Mouse (Mus musculus) ovary, postnatal 14 days (tissue): ENCODE data around the gene Wdr38.
A peak's percentile ranks its signal among the peaks of the same experiment; 100 is the strongest.
"Not testable (repeated sequence)": the region's sequence is repeated elsewhere in the genome, so short reads cannot be mapped to it uniquely, and the experiment has no call there.

ENCODE experiments used
- DNase-seq: peaks from one replicate; pipeline ENCODE4 v3.0.0; 2022; ENCODE audit warnings: low spot score

Gene Wdr38

DNA sequence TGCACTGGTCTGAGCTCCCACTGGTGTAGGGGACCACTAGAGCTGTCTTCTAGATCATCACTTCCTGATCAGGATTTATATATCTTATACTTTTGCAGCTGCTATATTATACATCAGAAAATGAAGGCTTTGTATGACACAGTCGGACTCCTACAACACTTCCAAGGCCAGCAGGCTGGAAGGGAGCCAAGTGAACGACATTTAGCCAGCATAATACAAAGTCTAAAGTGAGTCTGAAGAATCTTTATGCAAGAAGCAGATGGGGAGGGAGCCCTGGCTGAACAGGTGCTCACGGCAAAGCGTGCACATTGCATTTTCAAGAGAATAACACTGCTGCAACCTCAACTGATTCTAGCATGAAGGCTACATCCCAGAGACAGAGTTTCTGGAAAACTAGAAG lies 4.8 kb upstream of the Wdr38 start:
- no peak for DNase-seq

DNA sequence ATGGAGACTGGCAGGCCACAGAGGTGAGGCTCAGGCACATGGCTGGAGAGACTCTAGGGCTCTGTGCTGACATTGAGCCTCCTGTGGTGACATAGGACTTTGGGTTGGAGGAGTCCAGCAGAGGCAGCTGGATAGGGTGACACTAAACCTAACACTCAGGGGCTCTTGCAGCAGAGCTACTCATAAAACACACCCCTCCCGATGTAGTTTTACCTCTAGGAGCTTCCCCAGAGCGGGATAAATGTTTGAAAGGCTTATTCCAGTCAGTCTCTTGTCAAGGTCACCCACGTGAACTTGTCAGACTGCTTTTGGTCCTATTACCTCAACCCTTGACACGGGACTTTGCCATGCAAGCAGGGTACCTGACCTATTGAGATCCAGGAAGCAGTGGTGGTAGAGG lies 2.1 kb downstream of the Wdr38 start:
- DNase-seq = no peak

DNA sequence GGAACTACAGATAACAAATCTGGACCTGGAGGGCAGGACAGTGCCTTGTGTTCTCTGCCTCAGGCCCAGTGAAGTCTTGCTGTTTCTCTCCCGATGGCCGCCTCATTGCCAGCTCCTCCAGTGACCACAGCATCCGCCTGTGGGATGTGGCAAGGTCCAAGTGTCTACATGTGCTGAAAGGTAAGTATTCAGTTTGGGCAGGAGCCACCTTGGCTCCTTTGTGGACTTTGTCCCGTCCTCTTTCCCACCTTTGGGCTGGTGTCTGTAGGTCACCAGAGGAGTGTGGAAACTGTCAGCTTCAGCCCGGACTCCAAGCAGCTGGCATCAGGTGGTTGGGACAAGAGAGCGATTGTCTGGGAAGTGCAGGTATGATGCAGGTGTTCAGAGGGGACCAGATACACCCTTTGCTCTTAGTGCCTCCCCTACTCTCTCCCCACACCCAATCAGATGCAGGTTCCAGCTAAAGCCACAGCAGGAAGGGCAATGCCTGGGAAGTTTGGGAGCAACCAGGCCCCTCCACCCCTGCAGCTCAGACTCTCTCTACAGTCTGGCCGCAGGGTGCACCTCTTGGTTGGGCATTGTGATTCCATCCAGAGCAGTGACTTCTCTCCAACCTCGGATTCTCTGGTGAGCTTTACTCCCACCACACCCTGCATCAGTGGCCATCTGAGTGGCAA lies 2.8 kb downstream of the Wdr38 start:
- DNase-seq = no peak

DNA sequence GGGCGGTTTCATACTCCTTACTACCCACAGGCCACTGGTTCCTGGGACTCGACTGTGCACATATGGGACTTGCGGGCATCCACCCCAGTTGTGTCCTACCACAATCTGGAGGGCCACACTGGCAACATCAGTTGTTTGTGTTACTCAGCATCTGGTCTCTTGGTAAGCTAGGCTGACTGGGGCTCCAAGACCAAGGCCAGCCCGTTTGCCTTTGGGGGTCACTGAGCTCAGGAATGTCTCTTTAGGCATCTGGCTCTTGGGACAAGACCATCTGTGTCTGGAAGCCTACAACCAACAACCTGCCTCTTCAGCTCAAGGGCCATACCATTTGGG lies 3.3 kb downstream of the Wdr38 start:
- no peak for DNase-seq

DNA sequence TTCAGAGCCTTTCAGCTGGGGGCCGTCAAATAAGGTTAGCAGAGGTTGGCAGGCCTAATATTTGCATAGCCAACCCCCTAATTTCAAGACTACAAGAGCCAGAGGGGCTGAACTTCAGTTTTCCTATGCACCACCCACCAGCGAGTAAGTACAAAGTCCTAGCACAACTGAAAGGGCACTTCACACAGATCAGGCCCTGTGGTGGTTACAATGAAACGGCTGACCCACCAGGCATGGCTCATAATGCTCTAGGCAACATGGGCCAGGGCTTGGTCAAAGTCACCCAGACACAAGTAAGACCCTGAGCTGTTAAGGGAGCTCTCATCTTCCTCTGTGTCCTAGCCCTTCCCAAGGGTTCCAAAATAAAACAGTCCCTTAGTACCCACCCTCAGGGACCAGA lies 4.6 kb downstream of the Wdr38 start:
- DNase-seq = no peak

DNA sequence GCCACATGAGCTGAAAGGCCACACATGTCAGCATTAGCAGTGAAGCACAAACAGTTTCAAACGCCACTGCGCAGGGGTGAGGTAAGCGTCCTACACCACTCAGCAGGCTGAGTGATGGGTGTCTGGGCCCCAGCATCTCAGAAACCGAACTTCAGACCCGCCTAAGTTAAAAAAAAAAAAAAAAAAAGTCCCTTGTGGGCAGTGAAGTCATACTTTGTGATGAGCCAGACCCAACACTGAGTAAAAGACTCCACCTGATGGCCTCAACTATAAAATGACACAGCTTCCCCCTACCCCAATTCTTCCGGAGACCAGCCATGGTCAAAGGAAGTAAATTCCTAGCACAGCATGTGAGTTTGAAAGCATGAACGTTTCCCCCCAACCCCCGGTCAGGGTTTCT lies 5.8 kb downstream of the Wdr38 start:
- no peak for DNase-seq

DNA sequence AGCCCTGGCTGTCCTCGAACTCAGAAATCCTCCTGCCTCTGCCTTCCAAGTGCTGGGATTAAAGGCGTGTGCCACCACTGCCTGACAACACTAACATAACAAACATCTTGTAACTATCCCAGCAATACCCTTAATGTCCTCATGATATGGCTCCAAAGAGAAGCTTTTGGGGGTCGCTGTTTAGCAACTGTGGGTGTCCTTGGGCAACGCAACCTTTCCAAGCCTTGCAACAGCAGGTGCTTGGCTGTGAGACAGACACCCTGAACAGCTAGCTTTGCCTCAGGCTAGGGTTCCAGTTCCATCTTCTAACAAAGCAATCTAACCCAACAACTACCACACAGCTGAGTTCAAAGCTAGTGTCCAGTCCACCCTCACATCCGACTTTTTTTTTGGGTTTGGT lies 6.2 kb downstream of the Wdr38 start:
- DNase-seq = no peak

DNA sequence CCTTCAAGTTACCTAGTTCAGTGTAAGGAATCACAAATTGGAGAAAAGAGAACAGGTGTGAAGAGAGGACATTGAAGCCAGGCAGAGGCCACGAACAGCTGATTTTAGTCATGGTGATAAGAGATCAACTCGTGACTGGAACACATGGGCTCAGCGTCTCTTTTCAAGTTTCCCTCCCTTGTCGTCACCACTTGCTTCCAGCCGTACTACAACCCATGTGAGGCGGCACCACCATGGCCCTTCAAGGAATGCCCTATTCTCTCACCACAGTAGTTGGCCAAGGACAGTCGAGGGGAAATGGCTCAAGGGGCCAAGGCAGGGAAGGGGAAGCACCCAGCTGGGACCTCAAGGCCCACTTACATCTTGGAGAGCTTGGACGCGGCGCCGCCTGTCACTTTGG lies 7.1 kb downstream of the Wdr38 start:
- no peak for DNase-seq

DNA sequence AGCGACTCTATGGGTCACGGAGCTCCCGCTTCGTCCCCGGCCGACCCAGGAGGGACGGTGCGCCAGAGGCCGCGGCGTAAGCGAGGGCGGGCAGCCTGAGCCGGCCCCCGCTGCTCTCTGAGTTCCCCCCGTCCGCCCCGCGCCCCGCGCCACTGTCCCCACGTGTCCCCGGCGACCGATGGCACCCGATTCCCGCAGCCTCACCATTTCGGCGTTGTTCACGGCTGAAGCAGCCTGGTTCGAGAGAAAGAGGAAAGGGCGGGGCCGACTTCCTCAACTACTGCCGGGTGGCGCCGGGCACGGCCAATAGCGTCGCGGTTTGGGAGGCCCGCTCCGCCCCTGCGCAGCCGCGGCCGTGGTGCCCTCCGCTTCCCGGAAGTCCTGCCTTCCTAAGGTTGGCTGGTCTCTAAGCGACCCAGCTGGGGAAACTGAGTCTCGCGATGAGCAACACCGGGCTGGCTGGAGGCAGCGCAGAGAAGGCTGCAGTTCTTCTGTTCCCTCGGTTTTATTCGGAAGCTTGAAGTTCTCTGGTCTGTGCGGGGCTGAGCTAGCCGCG lies 7.7 kb downstream of the Wdr38 start, which contains the start of gene Arpc5l:
Gene Arpc5l (plus strand): TSS at position 469 of the 556 bp plus-strand sequence.
- peak; percentile 81 for DNase-seq

DNA sequence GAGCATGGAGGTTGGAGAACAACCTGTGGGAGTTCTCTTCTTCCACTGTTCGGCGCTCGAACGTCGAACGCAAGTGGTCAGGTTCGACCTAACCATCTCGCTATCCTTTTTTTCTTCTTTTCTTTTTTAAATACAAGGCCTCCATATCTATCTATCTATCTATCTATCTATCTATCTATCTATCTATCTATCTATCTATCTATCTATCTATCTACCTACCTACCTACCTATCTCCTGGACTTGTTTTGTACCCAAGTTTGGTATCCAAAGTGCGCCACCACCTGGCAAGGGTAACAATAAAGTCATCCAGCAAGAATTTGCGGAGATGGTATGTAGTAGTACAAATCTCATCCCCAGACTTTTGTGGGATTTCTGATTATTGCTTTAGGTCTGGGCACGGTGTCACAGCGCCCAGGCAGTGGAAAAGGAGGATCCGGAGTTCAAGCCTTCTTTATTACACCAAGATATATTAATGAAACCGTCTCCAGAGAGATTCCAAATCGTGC lies 8.4 kb downstream of the Wdr38 start, which contains the start of gene Rpl35:
Gene Rpl35 (minus strand): TSS at position 51 of the 506 bp plus-strand sequence.
- no peak for DNase-seq

DNA sequence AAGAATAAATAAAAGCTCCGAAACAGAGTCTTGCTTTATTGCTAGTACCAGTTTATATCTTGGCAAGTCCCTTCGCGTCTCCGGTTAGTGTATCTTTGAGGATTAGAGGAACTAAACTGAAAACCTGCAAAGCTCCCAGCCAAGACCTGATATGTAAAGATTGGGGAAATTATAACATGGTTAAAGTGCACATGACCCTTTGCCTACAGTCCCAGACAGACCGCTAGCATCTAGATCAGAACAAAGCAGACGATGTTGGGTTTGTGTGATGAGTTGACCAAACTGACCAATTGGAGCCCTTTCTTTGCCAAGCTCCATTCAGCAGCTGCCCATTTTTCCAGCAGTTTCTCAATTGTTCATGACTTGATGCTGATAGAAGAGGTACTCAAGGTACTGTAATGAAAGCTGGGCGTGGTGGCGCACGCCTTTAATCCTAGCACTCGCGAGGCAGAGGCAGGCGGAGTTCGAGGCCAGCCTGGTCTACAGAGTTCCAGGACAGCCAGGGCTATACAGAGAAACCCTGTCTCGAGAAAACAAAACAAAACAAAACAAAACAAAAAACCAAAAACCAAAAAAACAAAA lies 9.0 kb downstream of the Wdr38 start:
- no peak for DNase-seq

DNA sequence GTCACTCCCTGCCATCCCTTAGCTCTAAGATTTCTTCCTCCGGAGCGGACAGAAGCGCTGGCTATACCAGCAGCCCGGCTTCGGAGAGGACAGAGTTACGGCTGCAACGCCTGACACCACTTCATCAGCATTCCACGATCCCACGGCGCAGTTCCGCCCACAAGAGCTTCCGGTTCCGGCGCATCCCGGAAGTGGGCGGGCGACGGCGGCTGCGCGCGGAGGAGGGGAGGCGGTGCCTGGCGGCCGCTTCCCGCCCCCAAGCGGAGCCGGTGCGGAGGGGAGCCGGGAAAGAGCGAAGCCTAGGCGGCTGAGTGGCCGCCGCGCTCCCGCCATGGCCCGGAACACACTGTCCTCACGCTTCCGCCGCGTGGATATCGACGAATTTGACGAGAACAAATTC lies 10.6 kb downstream of the Wdr38 start:
- DNase-seq = peak; percentile 91

DNA sequence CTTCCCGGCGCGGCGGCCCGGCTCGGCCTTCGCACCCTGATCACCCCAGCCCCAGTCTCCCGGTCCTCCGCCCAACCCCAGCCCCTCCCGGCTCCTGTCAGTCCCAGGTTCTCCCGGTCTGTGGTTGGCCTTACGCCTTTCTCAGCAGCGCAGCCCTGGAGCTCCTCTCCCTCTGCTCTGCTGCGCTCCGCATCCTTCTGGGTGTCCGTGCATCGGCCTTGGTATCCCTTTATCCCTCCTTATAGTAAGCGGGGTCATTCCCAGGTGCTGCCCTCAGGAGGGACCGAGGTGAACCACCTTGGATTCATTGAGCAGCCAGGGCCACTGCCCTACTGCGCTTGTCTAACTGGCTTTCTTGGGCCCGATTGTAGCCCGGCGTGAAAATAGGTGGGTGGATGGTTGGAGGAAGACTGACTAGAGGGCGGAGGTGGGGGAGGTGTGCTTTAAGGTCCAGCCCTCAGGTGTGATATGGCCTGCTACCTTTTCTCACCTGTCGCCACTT lies 11.1 kb downstream of the Wdr38 start:
- DNase-seq = no peak

DNA sequence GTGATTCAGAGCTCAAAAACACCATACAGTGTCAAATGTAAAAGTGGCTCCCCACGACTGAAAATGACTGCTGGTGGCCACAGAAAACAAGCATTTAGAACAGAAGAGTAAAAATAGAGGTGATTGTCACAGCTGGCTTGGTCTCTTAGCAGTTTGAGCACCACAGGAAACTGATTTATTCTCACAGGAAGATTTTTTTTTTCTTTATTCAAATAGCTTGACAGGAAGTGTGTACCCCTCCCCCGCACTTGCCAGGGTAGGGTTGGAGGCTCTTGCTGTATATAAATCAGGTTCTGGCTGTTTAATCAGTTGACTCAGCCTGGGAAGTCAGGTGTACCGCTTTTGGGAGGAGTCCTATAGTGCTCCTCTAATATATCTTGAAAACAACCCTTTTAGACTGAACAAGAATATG lies 11.7 kb downstream of the Wdr38 start:
- no peak for DNase-seq

DNA sequence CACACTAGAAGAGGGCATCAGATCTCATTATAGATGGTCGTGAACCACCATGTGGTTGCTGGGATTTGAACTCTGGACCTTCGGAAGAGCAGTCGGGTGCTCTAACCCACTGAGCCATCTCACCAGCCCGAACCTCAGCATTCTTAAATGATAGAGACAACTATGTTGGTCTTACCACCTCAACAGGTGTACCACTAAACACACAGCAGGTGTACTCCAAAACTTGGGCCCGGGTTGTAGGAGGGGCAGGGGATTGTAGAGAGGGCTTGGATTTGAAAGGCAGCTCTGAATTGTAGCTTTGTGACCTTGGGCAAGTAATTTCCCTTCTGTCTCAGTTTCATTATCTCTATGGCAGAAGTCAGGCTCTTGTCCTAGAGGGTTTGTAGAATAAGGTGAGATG lies 12.9 kb downstream of the Wdr38 start:
- DNase-seq = not testable (repeated sequence)

DNA sequence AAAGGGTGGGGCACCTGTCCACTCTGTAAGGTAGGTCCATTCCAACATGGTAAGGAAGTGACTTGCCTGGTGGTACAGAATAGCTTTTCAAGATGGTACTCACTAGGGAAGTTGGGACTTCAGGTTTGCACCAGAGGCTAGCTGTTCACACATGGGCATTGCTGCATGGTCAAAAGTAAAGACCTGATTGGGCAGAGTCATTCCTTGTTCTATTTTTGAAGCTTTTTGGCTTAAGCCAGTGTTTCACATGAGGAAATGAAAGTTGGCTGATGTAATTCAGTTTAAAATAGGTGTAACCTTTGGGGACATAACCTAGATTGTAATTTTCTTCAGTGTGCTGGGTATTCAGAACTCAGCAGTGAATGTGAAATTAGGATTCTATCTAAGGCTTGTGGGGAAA lies 14.0 kb downstream of the Wdr38 start:
- DNase-seq = no peak

DNA sequence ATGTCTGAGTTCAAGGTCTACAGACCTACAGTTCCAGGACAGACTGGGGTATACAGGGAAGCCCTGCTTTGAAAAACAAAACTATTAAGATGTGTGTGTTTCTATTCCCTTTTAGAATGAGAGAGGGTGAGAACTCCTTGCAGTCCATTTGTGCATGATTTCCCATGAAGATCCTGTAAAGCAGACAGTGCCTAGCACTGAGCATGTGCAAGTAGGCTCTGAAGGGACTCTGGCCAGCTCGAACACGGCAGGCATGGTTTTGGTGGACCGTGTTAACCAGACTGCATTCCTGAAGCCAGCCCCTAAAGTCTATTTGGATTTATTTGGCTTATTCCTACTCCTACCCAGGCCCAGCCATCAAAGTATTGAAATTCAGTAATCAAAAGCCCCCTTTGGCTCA lies 14.7 kb downstream of the Wdr38 start:
- no peak for DNase-seq

DNA sequence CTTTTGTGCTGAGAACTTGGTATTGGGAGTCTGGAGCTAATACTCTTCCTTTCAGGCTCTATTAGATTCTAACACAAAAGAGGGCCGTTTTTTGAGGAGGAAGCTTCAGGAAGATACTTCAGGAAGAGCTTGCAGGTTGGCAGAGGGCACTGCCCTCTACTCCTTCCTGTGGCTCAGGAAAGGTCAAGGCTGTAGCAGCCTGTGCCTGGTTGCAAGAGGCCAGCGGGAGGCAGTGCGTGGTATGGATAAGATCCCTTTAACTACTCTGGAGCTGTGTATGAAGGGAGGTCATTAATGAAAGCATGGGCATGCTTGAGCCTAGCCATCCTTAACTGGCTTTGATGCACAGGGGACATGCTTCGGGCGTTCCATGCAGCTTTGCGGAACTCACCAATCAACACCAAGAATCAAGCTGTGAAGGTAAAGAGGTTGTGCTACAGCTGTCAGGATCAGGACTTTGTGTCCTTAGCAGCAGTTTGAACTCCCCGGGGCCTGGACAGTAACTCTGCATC lies 15.5 kb downstream of the Wdr38 start:
- no peak for DNase-seq

DNA sequence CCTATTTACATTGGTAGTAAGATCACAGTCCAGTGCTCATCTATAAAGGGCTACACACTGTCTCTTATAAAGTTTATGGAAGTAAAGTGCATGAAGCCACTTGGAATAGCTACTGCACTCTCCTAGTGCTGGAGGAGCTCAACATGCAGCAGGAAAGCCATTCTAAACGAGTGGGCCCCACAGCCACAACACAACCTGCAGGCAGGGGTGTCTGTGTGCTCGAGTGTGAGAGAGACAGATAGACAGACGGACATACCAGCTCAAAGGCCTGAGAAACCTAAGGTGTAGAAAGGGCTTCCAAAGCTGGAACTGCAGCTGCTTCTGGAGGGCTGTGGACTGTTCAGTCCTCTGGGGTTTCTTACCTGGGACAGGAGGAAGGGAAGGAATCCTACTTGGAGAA lies 19.3 kb downstream of the Wdr38 start:
- no peak for DNase-seq

DNA sequence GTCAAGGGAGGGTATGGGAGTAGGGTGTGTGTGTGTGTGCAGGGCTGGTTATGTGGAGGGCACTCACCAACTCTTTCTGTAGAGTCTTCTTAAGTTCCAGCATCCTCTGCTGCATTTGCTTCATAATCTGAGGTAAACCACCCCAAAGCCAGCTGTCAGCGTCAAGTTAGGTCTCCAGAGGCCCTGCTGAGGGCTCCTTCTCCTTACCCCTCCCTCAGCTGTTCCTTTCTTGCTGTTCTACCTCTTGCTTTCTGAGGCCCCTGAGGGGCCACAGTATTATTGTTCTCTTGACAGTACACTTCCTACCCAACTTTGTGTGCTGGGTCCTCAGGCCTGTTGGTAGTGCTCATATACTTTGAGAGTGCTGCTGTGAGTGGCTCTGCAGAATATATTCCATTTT lies 22.7 kb downstream of the Wdr38 start:
- no peak for DNase-seq

DNA sequence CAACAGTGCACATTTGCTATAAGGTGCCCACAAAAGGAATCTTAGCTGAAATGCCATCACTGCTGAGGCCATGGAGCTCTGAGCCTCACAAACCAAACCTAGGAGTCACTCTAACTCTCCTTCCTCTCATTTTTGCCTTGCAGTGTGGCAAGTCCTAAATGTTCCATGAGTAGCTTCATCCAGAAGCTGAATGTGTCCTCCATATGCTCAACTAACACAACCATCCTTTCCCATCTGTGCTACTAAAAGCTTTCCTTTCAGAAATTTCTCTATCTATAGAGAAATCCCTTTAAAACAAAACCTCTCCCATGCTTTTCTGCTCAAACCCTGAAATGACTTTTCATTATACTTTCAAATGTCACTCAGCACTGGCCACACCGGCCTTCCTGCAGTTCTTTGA lies 34.3 kb downstream of the Wdr38 start:
- DNase-seq = no peak

DNA sequence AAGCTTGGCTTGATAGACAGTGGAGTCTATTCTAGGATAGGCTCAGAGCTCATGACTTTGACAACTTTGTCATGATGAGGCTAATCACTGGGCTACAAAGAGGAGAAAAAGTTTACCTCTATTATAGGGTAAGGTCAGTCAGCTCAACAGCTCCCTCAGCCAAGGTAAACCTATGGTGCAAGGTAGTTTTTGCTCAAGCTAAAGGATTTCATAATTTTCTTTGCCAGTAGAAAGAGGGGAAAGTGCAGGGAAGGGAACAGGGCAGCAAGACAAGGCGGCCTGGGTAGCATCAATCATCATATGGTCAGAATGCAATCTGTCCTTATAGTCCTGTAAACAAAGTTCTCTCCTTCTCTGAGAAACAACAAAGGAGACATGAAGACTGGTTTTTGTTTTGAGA lies 42.9 kb downstream of the Wdr38 start:
- DNase-seq = no peak

DNA sequence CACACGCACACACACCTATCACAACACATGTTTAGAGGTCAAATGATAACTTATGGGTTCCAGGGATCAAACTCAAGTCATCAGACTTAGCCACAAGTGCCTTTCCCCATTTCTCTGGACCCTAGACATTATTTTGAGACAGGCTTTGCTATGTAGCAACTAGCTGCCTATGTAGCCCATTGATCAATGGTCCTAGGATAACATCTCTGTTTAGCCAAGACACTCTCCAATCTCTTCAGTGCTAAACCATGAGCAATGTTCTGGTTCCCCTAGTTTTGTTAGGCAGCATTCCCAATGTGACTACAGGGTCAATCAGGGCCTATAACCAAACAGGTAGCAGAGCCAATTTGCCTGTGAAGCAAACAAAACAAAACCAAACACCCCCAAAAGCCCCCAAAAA lies 51.2 kb downstream of the Wdr38 start:
- DNase-seq = no peak
